Mouse (Mus musculus) embryo, embryonic 11.5 days (tissue): Measurements from ENCODE around the gene Gpr37l1.

Experiments used
- DNase-seq: peaks from one replicate; pipeline ENCODE4 v3.0.0-alpha.2; 2012; ENCODE audit warnings: low read depth, low spot score

Gene Gpr37l1

GRCm38 (mm10) chr1:135181880-135182623 lies 14.6 kb upstream of the Gpr37l1 start:
- DNase-seq: no peak

- no peak for DNase-seq
Measured at GRCm38 (mm10) chr1:135181275-135181674, 13.8 kb upstream of the Gpr37l1 start.

- no peak for DNase-seq
Measured at GRCm38 (mm10) chr1:135180830-135181229, 13.3 kb upstream of the Gpr37l1 start.

- no peak for DNase-seq
Measured at GRCm38 (mm10) chr1:135178863-135179262, 11.4 kb upstream of the Gpr37l1 start.

GRCm38 (mm10) chr1:135177724-135178123 lies 10.2 kb upstream of the Gpr37l1 start:
- DNase-seq: no peak

GRCm38 (mm10) chr1:135175176-135175575 lies 7.7 kb upstream of the Gpr37l1 start:
- no peak for DNase-seq

GRCm38 (mm10) chr1:135173311-135173710 lies 5.8 kb upstream of the Gpr37l1 start:
- DNase-seq: no peak

GRCm38 (mm10) chr1:135171984-135172383 lies 4.5 kb upstream of the Gpr37l1 start:
- DNase-seq: peak; percentile 51

GRCm38 (mm10) chr1:135171202-135171601 lies 3.7 kb upstream of the Gpr37l1 start:
- no peak for DNase-seq

GRCm38 (mm10) chr1:135170299-135170698 lies 2.8 kb upstream of the Gpr37l1 start:
- no peak for DNase-seq

GRCm38 (mm10) chr1:135169556-135170224 lies 2.2 kb upstream of the Gpr37l1 start:
- DNase-seq: no peak

GRCm38 (mm10) chr1:135168453-135169200 lies 1.1 kb upstream of the Gpr37l1 start:
- no peak for DNase-seq

- DNase-seq: no peak
Measured at GRCm38 (mm10) chr1:135162720-135163119, 4.8 kb downstream of the Gpr37l1 start.

GRCm38 (mm10) chr1:135160411-135161050 lies 7.0 kb downstream of the Gpr37l1 start:
- DNase-seq: no peak

GRCm38 (mm10) chr1:135159556-135160123 lies 7.8 kb downstream of the Gpr37l1 start:
- DNase-seq: no peak

GRCm38 (mm10) chr1:135159074-135159473 lies 8.4 kb downstream of the Gpr37l1 start:
- DNase-seq: no peak

- no peak for DNase-seq
Measured at GRCm38 (mm10) chr1:135158633-135159032, 8.8 kb downstream of the Gpr37l1 start.

- no peak for DNase-seq
Measured at GRCm38 (mm10) chr1:135156300-135156699, 11.2 kb downstream of the Gpr37l1 start.

- DNase-seq: peak; percentile 80
Measured at GRCm38 (mm10) chr1:135154411-135154959, 13.0 kb downstream of the Gpr37l1 start.

- no peak for DNase-seq
Measured at GRCm38 (mm10) chr1:135154011-135154410, 13.5 kb downstream of the Gpr37l1 start.

- DNase-seq: no peak
Measured at GRCm38 (mm10) chr1:135148996-135149395, 18.5 kb downstream of the Gpr37l1 start.
